In genomic region chr2:122638673-122639072, GRCm38 (mm10) we compare ENCODE assay signal across 30 mouse cellular contexts. TPM values are rescaled to one million over a fixed set of nuclear protein-coding genes. Genes with fewer than 3 reads are reported as not detected.
DNase-seq lines count a peak whose midpoint lies in the region; ATAC-seq and TF ChIP-seq lines count a peak whose summit lies in the region.
"Had no signal": no experiment of that assay in that cellular context is flagged by ENCODE, and none has a peak within 500 bp of the region (broad histone marks: within the 10 kb centered on the region; RNA-seq: fewer than 3 reads in every experiment).

No protein-coding gene starts in this region.

- no peaks in the 10 kb centered on the region for H3K27me3 ChIP-seq in testis, adult 2 months (ENCODE audit: control insufficient read depth, insufficient read depth, low read length)
- no peaks in the 10 kb centered on the region for H3K27me3 ChIP-seq in stomach, postnatal 0 days (ENCODE audit: control insufficient read depth, insufficient read depth, low read length)
- peaks cover 26% of the 10 kb centered on the region for H3K27me3 ChIP-seq in kidney, embryonic 15.5 days
- H3K27me3 ChIP-seq: Patski had no signal

- no peaks in the 10 kb centered on the region for H3K9me3 ChIP-seq in stomach, postnatal 0 days (ENCODE audit: control insufficient read depth, low read length)
- H3K9me3 ChIP-seq in kidney, embryonic 15.5 days (replicated peaks): no peaks in the 10 kb centered on the region
- H3K9me3 ChIP-seq: forebrain, embryonic 10.5 days; forebrain, embryonic 13.5 days; G1E; heart, embryonic 10.5 days; heart, embryonic 13.5 days had no signal

- H3K36me3 ChIP-seq in testis, adult 2 months (ENCODE audit: control insufficient read depth, insufficient read depth, low read length): peaks cover 2% of the 10 kb centered on the region; the same call in 1 of the 2 replicates
- H3K36me3 ChIP-seq in stomach, postnatal 0 days (ENCODE audit: control insufficient read depth, insufficient read depth, low read length): 0 out of 2 replicates have a peak, but pooled peaks cover 4% of the 10 kb centered on the region
- H3K36me3 ChIP-seq in kidney, embryonic 15.5 days: peaks cover 8% of the 10 kb centered on the region; the same call in 1 of the 2 replicates

- 31% methylated on average over 5 of the region's 5 CpGs for WGBS in stomach, postnatal 0 days
- WGBS in kidney, embryonic 15.5 days: 49% methylated on average over 5 of the region's 5 CpGs

- no peaks in the 10 kb centered on the region; the same call in 1 of the 2 replicates for H3K4me1 ChIP-seq in testis, adult 2 months (ENCODE audit: control insufficient read depth, insufficient read depth, low read length)
- H3K4me1 ChIP-seq in stomach, postnatal 0 days (replicated peaks; ENCODE audit: control insufficient read depth, insufficient read depth): peaks cover 4% of the 10 kb centered on the region; the same call in 1 of the 2 replicates
- H3K4me1 ChIP-seq in kidney, embryonic 15.5 days: peaks cover 5% of the 10 kb centered on the region
- H3K4me1 ChIP-seq: forebrain, embryonic 10.5 days had no signal

- no peak overlapping the region for H3K9ac ChIP-seq in stomach, postnatal 0 days (ENCODE audit: low read length)
- H3K9ac ChIP-seq in kidney, embryonic 15.5 days: no peak overlapping the region
- H3K9ac ChIP-seq: forebrain, embryonic 13.5 days; forebrain, postnatal 0 days; heart, embryonic 13.5 days; hindbrain, embryonic 14.5 days had no signal

- no peak for ATAC-seq in stomach, postnatal 0 days (ENCODE audit: low FRiP score, low TSS enrichment)
- no peak for ATAC-seq in kidney, embryonic 15.5 days (replicated peaks; ENCODE audit: low FRiP score)
- ATAC-seq: forebrain, embryonic 13.5 days; forebrain, postnatal 0 days; hindbrain, postnatal 0 days; inflammation-experienced regulatory T-cells, adult 6 months; Patski had no signal

- peak overlapping the region; percentile 18; the same call in 1 of the 2 replicates for H3K4me2 ChIP-seq in stomach, postnatal 0 days (replicated peaks; ENCODE audit: low read depth)
- no peak overlapping the region for H3K4me2 ChIP-seq in kidney, embryonic 15.5 days

- peak overlapping the region; percentile 89 for H3K4me3 ChIP-seq in testis, adult 2 months (ENCODE audit: control insufficient read depth, low read depth, low read length)
- H3K4me3 ChIP-seq in stomach, postnatal 0 days (ENCODE audit: low read depth, low read length): no peak overlapping the region
- no peak overlapping the region for H3K4me3 ChIP-seq in kidney, embryonic 15.5 days (replicated peaks)
- H3K4me3 ChIP-seq: forebrain, embryonic 13.5 days; heart, adult 2 months had no signal

- TF ChIP-seq POLR2A in testis, adult 2 months (IDR thresholded peaks at IDR 0.05; ENCODE audit: control insufficient read depth, low read depth, low read length): no peak

- DNase-seq in heart, adult 11 months: peak; percentile 74
- DNase-seq in heart, adult 18-20 months: no peak
- DNase-seq in testis, postnatal 14 days (ENCODE audit: low spot score): no peak
- DNase-seq in stomach, postnatal 0 days (ENCODE audit: low spot score): no peak
- DNase-seq: adrenal gland, adult 2 months; adrenal gland, postnatal 14 days; cerebellum, adult 11-12 months; cerebellum, adult 8-10 months; cerebellum, postnatal 14 days; forebrain, postnatal 0 days; gastrocnemius, adult 2 months; gastrocnemius, postnatal 14 days; heart, adult 2 months; heart, postnatal 14 days; heart, postnatal 4 days had no signal

- H3K27ac ChIP-seq in testis, adult 2 months (ENCODE audit: control insufficient read depth, insufficient read depth, low read depth, low read length): no peak overlapping the region
- H3K27ac ChIP-seq in stomach, postnatal 0 days (replicated peaks): no peak overlapping the region
- H3K27ac ChIP-seq in kidney, embryonic 15.5 days: no peak overlapping the region
- H3K27ac ChIP-seq: forebrain, embryonic 10.5 days; forebrain, embryonic 13.5 days; gastrocnemius, adult 2 months; heart, adult 2 months; heart, embryonic 10.5 days; heart, embryonic 13.5 days; hindbrain, embryonic 14.5 days; hindbrain, postnatal 0 days had no signal

- no peak for TF ChIP-seq EP300 in stomach, postnatal 0 days (optimal IDR thresholded peaks at IDR 0.05)

- TF ChIP-seq CTCF in testis, adult 2 months (IDR thresholded peaks at IDR 0.05; ENCODE audit: control insufficient read depth, insufficient read depth, insufficient replicate concordance, low read depth, low read length): no peak
- no peak for TF ChIP-seq CTCF in stomach, postnatal 0 days (IDR thresholded peaks at IDR 0.05; ENCODE audit: low read depth)

RNA-seq across cellular contexts. Expression of gene AA467197, which starts 1.9 kb away (rescaled TPM):
- total RNA-seq in heart, adult 18-20 months (2021): under 1 TPM; 0.41 to 0.60 TPM
- polyA plus RNA-seq in testis, adult 2 months (2012; rRNA removed): 137 and 157 TPM in 2 replicates
- polyA plus RNA-seq in stomach, postnatal 0 days (2015; fragmentation: Nextera tagmentation; extraction: Ambion mirVana): 193 and 201 TPM in 2 replicates
- polyA plus RNA-seq in kidney, embryonic 15.5 days (2015; fragmentation: Nextera tagmentation; extraction: Ambion mirVana): 0.34 and 0.99 TPM in 2 replicates
- total RNA-seq: G1E; gastrocnemius, postnatal 14 days; gastrocnemius, postnatal 4 days; hindbrain, postnatal 0 days had no signal
- polyA plus RNA-seq: adrenal gland, adult 2 months; brain, embryonic 14.5 days; embryonic facial prominence, embryonic 11.5 days; forebrain, embryonic 13.5 days; forebrain, postnatal 0 days; G1E; heart, adult 2 months; heart, embryonic 10.5 days; hindbrain, embryonic 11.5 days had no signal

RNA-seq across cellular contexts. Expression of gene Gatm, which starts 27.6 kb away (rescaled TPM):
- total RNA-seq in heart, adult 18-20 months (2021): 1 to 10 TPM; 3.1 to 3.2 TPM
- 63.3 and 94.7 TPM in 2 replicates for polyA plus RNA-seq in testis, adult 2 months (2012; rRNA removed)
- polyA plus RNA-seq in stomach, postnatal 0 days (2015; fragmentation: Nextera tagmentation; extraction: Ambion mirVana): 8.5 and 9.3 TPM in 2 replicates
- polyA plus RNA-seq in kidney, embryonic 15.5 days (2015; fragmentation: Nextera tagmentation; extraction: Ambion mirVana): 44.2 and 49.6 TPM in 2 replicates
- total RNA-seq: G1E had no signal
- polyA plus RNA-seq: G1E had no signal

Comparison
In these comparisons a context has a peak if more than half of its experiments do, and no peak if none do; other contexts are left out.
1. RNA of gene AA467197, which starts 1.9 kb away (polyA plus RNA-seq): 193 to 201 TPM in stomach, postnatal 0 days and 137 to 157 TPM in testis, adult 2 months; 0.34 to 0.99 TPM in kidney, embryonic 15.5 days; every median in the first group is over 10 times any median in the second.